Mouse (Mus musculus) C2C12 (cell line): Measurements from ENCODE around the gene Foxl1.

Experiments used
- CTCF ChIP-seq: IDR thresholded peaks from one replicate; pipeline ENCODE4 v1.5.1; 2011; ENCODE audit not compliant: control insufficient read depth, insufficient read depth, insufficient read length
- MAX ChIP-seq: IDR thresholded peaks from one replicate; pipeline ENCODE4 v1.6.1; 2011; ENCODE audit warnings: mild to moderate bottlenecking, control low read depth
- USF1 ChIP-seq: IDR thresholded peaks from one replicate; pipeline ENCODE4 v1.6.1; 2011; ENCODE audit warnings: low read depth, mild to moderate bottlenecking, control low read depth, moderate library complexity

- no peak for TF ChIP-seq CTCF
- TF ChIP-seq USF1 = no peak
- no peak for TF ChIP-seq MAX
Measured at GRCm38 (mm10) chr8:121122368-121122767, 5.4 kb upstream of the Foxl1 start.
